Mouse (Mus musculus): ENCODE data around the gene Nid1. TPM values are rescaled to one million over a fixed set of nuclear protein-coding genes. Genes with fewer than 3 reads are reported as not detected.
A peak's percentile ranks its signal among the peaks of the same experiment; 100 is the strongest.
"Not testable (repeated sequence)": the region's sequence is repeated elsewhere in the genome, so short reads cannot be mapped to it uniquely, and the experiment has no call there.

Gene Nid1
- polyA plus RNA-seq, 1 experiment from 2014 or later: 112 TPM

DNA sequence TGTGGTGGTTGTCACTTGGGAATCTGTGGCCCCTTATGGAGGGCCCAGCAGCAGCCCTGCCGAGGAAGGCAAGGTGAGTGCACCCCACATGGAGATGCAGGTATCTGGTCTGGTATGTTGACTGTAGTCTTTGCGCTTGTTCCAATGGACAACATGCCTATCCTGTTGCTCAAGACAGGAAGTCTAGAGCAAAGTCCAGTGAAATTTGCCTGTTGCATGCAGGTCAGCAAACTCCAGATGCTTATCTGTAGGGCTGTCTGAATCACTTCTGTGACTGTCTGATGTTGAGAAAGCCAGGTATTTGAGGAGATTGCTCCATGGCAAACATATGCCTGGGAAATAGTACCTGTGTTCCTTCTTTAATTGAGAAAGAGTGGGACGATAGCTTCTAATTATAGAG, 26.6 kb downstream of the Nid1 start:
- WGBS: 84% methylated on average over 3 of the region's 3 CpGs
- Histone ChIP-seq H3K4me2 (ENCODE audit: low read depth, low read length) (no peak overlapping the region), H3K4me1 (ENCODE audit: control insufficient read depth, insufficient read depth, low read length) (peaks cover 6% of the 10 kb centered on the region), H3K4me3 (replicated peaks; ENCODE audit: low read length) (no peak overlapping the region), H3K27me3 (ENCODE audit: control insufficient read depth, insufficient read depth, low read length) (no peaks in the 10 kb centered on the region), H3K27ac (ENCODE audit: low read length) (no peak overlapping the region), H3K36me3 (ENCODE audit: control insufficient read depth, insufficient read depth, low read length) (peaks cover 7% of the 10 kb centered on the region), H3K9me3 (replicated peaks; ENCODE audit: control insufficient read depth, low read length) (no peaks in the 10 kb centered on the region), H3K9ac (ENCODE audit: low read length) (no peak overlapping the region)
- no peak for ATAC-seq (ENCODE audit: insufficient read depth, low FRiP score)

DNA sequence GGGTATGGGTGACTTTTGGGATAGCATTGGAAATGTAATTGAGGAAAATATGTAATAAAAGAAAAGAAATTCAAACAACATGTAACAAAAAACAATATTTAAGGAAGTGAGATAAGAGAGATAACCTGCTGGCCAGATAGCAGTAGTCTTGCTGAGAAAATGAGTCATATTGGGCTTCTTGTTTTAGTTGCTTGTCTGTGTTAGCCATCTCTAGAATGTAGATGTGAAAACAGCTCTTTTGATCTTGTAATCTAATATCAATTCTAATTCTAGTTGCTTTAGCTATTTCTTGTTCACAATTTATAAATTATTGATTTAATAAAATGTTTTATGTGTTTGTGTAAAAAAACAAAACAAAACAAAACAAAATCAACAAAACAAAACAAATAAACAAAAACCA, 29.9 kb downstream of the Nid1 start:
- H3K4me2 ChIP-seq (ENCODE audit: low read depth, low read length); H3K4me3 ChIP-seq (replicated peaks; ENCODE audit: low read length); H3K9ac ChIP-seq (ENCODE audit: low read length); H3K9me3 ChIP-seq (replicated peaks; ENCODE audit: control insufficient read depth, low read length); H3K27me3 ChIP-seq (ENCODE audit: control insufficient read depth, insufficient read depth, low read length); H3K36me3 ChIP-seq (ENCODE audit: control insufficient read depth, insufficient read depth, low read length); H3K27ac ChIP-seq (ENCODE audit: low read length); ATAC-seq (ENCODE audit: insufficient read depth, low FRiP score); H3K4me1 ChIP-seq (ENCODE audit: control insufficient read depth, insufficient read depth, low read length): not testable (repeated sequence)

DNA sequence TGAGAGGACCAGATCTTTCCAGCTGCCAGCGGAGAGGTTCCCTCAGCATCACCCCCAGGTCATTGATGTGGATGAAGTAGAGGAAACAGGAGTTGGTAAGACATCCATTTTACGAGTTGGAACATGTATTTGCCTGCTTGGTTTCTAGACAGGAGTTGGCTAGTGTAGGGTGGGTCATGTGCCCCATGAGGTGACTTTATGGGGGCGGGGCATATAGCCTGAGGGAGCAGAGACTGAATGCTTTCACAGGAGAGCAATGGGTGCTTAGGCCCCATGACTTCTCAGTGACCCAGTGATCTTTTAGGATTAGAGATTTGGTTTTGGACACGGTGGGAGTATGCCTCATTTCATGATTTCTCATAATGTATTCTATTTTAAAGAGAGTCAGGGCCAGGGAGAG, 31.2 kb downstream of the Nid1 start:
- Histone ChIP-seq H3K9me3 (replicated peaks; ENCODE audit: control insufficient read depth, low read length) (no peaks in the 10 kb centered on the region), H3K27ac (ENCODE audit: low read length) (no peak overlapping the region), H3K36me3 (ENCODE audit: control insufficient read depth, insufficient read depth, low read length) (peaks cover 7% of the 10 kb centered on the region), H3K4me1 (ENCODE audit: control insufficient read depth, insufficient read depth, low read length) (no peaks in the 10 kb centered on the region), H3K9ac (ENCODE audit: low read length) (no peak overlapping the region), H3K4me3 (replicated peaks; ENCODE audit: low read length) (no peak overlapping the region), H3K27me3 (ENCODE audit: control insufficient read depth, insufficient read depth, low read length) (no peaks in the 10 kb centered on the region), H3K4me2 (ENCODE audit: low read depth, low read length) (no peak overlapping the region)
- WGBS: 85% methylated on average over 4 of the region's 4 CpGs
- no peak for ATAC-seq (ENCODE audit: insufficient read depth, low FRiP score)

DNA sequence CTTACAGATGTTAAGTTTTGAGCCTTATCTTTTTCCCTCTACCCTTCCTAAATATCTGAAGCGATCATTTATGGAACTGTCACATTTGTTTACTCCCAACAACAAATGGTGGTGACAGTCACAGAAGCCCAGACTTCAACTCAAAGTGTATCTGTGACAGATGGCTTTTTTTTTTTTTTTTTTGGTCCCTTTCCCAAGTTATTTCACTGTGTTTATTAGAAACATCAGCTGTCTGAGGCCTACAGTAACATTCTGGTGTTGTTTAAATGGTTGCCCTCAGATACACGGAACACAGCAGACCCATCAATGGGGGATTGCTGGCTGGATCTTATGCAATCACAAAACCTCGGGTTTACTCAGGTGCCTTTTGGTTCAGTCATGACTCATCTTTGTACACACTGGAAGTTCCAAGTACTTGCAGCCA, 34.0 kb downstream of the Nid1 start:
- Histone ChIP-seq H3K4me2 (ENCODE audit: low read depth, low read length) (no peak overlapping the region), H3K4me3 (replicated peaks; ENCODE audit: low read length) (no peak overlapping the region), H3K9ac (ENCODE audit: low read length) (no peak overlapping the region), H3K27me3 (ENCODE audit: control insufficient read depth, insufficient read depth, low read length) (no peaks in the 10 kb centered on the region), H3K9me3 (replicated peaks; ENCODE audit: control insufficient read depth, low read length) (no peaks in the 10 kb centered on the region), H3K4me1 (ENCODE audit: control insufficient read depth, insufficient read depth, low read length) (no peaks in the 10 kb centered on the region), H3K36me3 (ENCODE audit: control insufficient read depth, insufficient read depth, low read length) (peaks cover 10% of the 10 kb centered on the region), H3K27ac (ENCODE audit: low read length) (no peak overlapping the region)
- no peak for ATAC-seq (ENCODE audit: insufficient read depth, low FRiP score)
- 40% methylated on average over 3 of the region's 3 CpGs for WGBS

DNA sequence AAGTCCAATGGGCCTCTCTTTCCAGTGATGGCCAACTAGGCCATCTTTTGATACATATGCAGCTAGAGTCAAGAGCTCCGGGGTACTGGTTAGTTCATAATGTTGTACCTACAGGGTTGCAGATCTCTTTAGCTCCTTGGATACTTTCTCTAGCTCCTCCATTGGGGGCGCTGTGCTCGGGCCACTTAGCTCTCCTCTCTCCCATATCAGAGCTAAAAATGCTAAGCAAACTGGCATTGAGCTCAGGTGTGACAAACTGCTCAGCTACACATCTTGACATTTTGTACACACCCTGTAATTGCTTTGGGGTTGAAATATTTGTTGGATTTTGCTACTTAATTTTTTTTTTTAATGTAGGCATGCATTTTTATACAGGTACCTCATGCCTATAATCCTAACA, 37.1 kb downstream of the Nid1 start:
- H3K9ac ChIP-seq (ENCODE audit: low read length); H3K4me2 ChIP-seq (ENCODE audit: low read depth, low read length); H3K27ac ChIP-seq (ENCODE audit: low read length); H3K9me3 ChIP-seq (replicated peaks; ENCODE audit: control insufficient read depth, low read length); ATAC-seq (ENCODE audit: insufficient read depth, low FRiP score); H3K4me1 ChIP-seq (ENCODE audit: control insufficient read depth, insufficient read depth, low read length); H3K36me3 ChIP-seq (ENCODE audit: control insufficient read depth, insufficient read depth, low read length); H3K27me3 ChIP-seq (ENCODE audit: control insufficient read depth, insufficient read depth, low read length); H3K4me3 ChIP-seq (replicated peaks; ENCODE audit: low read length): not testable (repeated sequence)
- 56% methylated on average over 2 of the region's 3 CpGs for WGBS

DNA sequence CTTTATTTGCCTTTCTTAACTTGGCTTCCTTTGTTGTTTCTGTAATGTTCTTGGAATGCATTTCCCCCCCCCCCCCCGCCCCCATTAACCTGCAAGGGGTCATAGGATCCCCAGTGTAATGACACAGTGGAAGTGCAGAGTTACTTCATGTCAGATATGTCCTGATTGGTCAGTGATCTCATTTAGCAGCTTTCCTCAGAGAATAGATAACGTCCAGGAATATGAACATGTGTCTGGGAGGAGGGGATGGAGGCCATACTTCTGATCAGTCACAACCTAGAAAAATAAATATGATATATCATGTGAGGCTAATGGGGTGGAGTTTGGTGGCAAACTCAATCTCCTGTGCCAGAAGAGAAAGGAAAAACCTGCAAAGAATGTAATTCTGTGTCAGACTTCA, 37.6 kb downstream of the Nid1 start:
- H3K9me3 ChIP-seq (replicated peaks; ENCODE audit: control insufficient read depth, low read length): no peaks in the 10 kb centered on the region
- no peak for ATAC-seq (ENCODE audit: insufficient read depth, low FRiP score)
- no peaks in the 10 kb centered on the region for H3K27me3 ChIP-seq (ENCODE audit: control insufficient read depth, insufficient read depth, low read length)
- H3K9ac ChIP-seq (ENCODE audit: low read length): no peak overlapping the region
- no peak overlapping the region for H3K4me2 ChIP-seq (ENCODE audit: low read depth, low read length)
- peaks cover 8% of the 10 kb centered on the region for H3K36me3 ChIP-seq (ENCODE audit: control insufficient read depth, insufficient read depth, low read length)
- no peak overlapping the region for H3K4me3 ChIP-seq (replicated peaks; ENCODE audit: low read length)
- no peaks in the 10 kb centered on the region for H3K4me1 ChIP-seq (ENCODE audit: control insufficient read depth, insufficient read depth, low read length)
- no peak overlapping the region for H3K27ac ChIP-seq (ENCODE audit: low read length)
- WGBS: 28% methylated on average over 2 of the region's 2 CpGs

DNA sequence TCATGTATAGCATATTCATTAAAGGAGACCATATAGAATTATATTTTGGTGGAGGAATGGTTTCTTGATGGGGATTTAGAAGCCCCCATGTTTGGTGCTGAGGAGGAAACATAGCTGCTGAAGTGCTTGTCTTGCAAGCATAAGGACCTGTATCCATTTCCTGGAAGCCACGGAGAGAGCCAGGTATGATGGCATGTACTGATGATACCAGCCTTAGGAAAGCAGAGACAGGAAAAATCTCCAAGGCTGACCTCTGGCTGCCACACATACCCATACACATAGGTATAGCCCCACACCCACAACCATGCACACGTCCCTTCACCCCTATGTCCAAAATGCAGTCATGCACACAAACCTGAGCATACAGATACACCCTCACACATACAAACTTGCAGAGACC, 39.2 kb downstream of the Nid1 start:
- H3K9me3 ChIP-seq (replicated peaks; ENCODE audit: control insufficient read depth, low read length): no peaks in the 10 kb centered on the region
- no peaks in the 10 kb centered on the region for H3K27me3 ChIP-seq (ENCODE audit: control insufficient read depth, insufficient read depth, low read length)
- ATAC-seq (ENCODE audit: insufficient read depth, low FRiP score): no peak
- H3K4me1 ChIP-seq (ENCODE audit: control insufficient read depth, insufficient read depth, low read length): no peaks in the 10 kb centered on the region
- no peak overlapping the region for H3K27ac ChIP-seq (ENCODE audit: low read length)
- H3K4me3 ChIP-seq (replicated peaks; ENCODE audit: low read length): no peak overlapping the region
- no peak overlapping the region for H3K9ac ChIP-seq (ENCODE audit: low read length)
- WGBS: 93% methylated on average over 2 of the region's 2 CpGs
- H3K4me2 ChIP-seq (ENCODE audit: low read depth, low read length): no peak overlapping the region
- peaks cover 8% of the 10 kb centered on the region for H3K36me3 ChIP-seq (ENCODE audit: control insufficient read depth, insufficient read depth, low read length)

DNA sequence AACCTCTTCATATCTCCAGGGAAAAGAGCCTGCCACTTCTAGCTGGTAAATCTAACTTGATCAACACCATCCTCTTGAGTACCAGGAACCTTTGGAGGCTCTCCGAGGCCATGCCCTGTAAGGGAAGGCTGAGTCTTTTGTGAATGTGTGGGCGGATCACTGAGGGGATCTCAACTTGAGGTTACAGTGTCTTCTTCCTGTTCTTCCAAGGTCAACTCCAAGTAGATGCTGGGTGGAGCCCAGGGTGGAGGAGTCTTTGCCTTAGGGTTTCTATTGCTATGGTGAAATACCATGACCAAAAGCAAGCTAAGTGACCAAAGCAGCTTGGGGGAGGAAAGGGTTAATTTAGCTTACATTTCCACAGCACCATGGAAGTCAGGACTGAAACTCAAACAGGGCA, 39.7 kb downstream of the Nid1 start:
- H3K4me3 ChIP-seq (replicated peaks; ENCODE audit: low read length): no peak overlapping the region
- ATAC-seq (ENCODE audit: insufficient read depth, low FRiP score): no peak
- no peak overlapping the region for H3K27ac ChIP-seq (ENCODE audit: low read length)
- H3K4me2 ChIP-seq (ENCODE audit: low read depth, low read length): no peak overlapping the region
- no peaks in the 10 kb centered on the region for H3K9me3 ChIP-seq (replicated peaks; ENCODE audit: control insufficient read depth, low read length)
- peaks cover 8% of the 10 kb centered on the region for H3K36me3 ChIP-seq (ENCODE audit: control insufficient read depth, insufficient read depth, low read length)
- H3K4me1 ChIP-seq (ENCODE audit: control insufficient read depth, insufficient read depth, low read length): no peaks in the 10 kb centered on the region
- H3K9ac ChIP-seq (ENCODE audit: low read length): no peak overlapping the region
- H3K27me3 ChIP-seq (ENCODE audit: control insufficient read depth, insufficient read depth, low read length): no peaks in the 10 kb centered on the region
- WGBS: 92% methylated on average over 2 of the region's 2 CpGs

DNA sequence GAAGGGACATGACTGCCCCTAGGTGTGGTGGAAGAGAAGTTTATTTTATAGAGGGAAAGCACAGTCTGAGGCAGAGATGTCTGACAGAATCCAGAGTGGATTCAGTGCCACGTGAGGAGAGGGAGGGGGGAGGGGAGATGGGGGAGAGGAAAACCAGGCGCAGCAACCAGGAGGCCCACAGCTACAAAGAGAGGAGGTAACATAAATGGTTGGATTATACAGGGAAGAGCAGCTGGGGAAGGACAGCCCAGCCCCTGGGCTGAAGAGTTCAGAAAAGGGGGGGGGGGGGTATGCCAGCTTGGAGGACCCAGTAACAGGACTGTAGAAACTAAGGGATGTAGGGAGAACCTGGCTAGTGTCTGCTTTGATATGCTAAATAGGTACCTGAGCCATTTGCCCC, 42.6 kb downstream of the Nid1 start:
- Histone ChIP-seq H3K4me2 (ENCODE audit: low read depth, low read length) (no peak overlapping the region), H3K36me3 (ENCODE audit: control insufficient read depth, insufficient read depth, low read length) (peaks cover 8% of the 10 kb centered on the region), H3K9ac (ENCODE audit: low read length) (no peak overlapping the region), H3K9me3 (replicated peaks; ENCODE audit: control insufficient read depth, low read length) (no peaks in the 10 kb centered on the region), H3K4me1 (ENCODE audit: control insufficient read depth, insufficient read depth, low read length) (no peaks in the 10 kb centered on the region), H3K27ac (ENCODE audit: low read length) (no peak overlapping the region), H3K4me3 (replicated peaks; ENCODE audit: low read length) (no peak overlapping the region), H3K27me3 (ENCODE audit: control insufficient read depth, insufficient read depth, low read length) (no peaks in the 10 kb centered on the region)
- no peak; the same call in 1 of the 2 replicates for ATAC-seq (ENCODE audit: insufficient read depth, low FRiP score)
- 3% methylated on average over 2 of the region's 2 CpGs for WGBS

DNA sequence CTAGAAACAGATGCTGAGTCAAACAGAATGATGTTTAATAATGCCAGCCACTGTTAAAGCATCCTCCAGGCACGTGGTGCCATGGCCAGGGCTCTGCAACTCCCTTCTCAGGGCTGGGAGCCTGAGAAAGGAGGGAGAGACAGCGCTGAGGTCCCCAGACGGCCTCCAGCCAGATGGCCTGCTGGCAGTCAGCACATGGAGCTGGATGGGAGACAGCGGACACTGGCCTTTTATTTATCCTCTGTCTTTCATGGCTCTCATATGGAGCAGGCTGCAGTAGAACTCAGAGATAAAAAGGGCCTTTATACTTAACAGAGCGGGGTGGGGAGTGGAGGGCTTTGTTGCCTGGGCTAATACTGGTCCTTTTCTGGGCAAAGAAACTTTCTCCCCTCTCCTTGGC, 43.7 kb downstream of the Nid1 start:
- H3K36me3 ChIP-seq (ENCODE audit: control insufficient read depth, insufficient read depth, low read length): peaks cover 8% of the 10 kb centered on the region
- peak overlapping the region; percentile 62 for H3K27ac ChIP-seq (ENCODE audit: low read length)

More for the DNA sequence above, 43.7 kb downstream of the Nid1 start:
- H3K4me2 ChIP-seq (ENCODE audit: low read depth, low read length): no peak overlapping the region
- H3K4me3 ChIP-seq (replicated peaks; ENCODE audit: low read length): no peak overlapping the region
- peak; percentile 84; the same call in 1 of the 2 replicates for ATAC-seq (ENCODE audit: insufficient read depth, low FRiP score)
- no peaks in the 10 kb centered on the region for H3K4me1 ChIP-seq (ENCODE audit: control insufficient read depth, insufficient read depth, low read length)
- 52% methylated on average over 5 of the region's 5 CpGs for WGBS
- no peak overlapping the region for H3K9ac ChIP-seq (ENCODE audit: low read length)
- H3K9me3 ChIP-seq (replicated peaks; ENCODE audit: control insufficient read depth, low read length): no peaks in the 10 kb centered on the region
- H3K27me3 ChIP-seq (ENCODE audit: control insufficient read depth, insufficient read depth, low read length): no peaks in the 10 kb centered on the region
